Mouse (Mus musculus) liver, embryonic 14.5 days (tissue): Measurements from ENCODE around the gene Olfr325. TPM values are rescaled to one million over a fixed set of nuclear protein-coding genes. Genes with fewer than 3 reads are reported as not detected.

Experiments
- ATAC-seq: fragments of 200-750 bp; cut with Nextera tagmentation; 2 replicates; pipeline ENCODE4 v1.8.0; 2017; ENCODE audit warnings: moderate number of reproducible peaks, mild to moderate bottlenecking, moderate library complexity; ENCODE audit not compliant: insufficient read depth
- DNase-seq, 3 experiments: peaks; one replicate each; pipeline ENCODE4 v3.0.0-alpha.2; 2012 to 2013; ENCODE audit warnings: low read depth in 3 of 3, low spot score in 3 of 3
- H3K27ac ChIP-seq: fragments of 300-500 bp; sonication (generic); 2 replicates; pipeline ENCODE4 v1.5.1; 2014; ENCODE audit warnings: moderate library complexity, mild to moderate bottlenecking, control low read depth, inconsistent platforms
- H3K27me3 ChIP-seq: fragments of 300-500 bp; sonication (generic); 2 replicates; pipeline ENCODE4 v1.6.1; 2014; ENCODE audit warnings: mild to moderate bottlenecking, low read length, moderate library complexity; ENCODE audit not compliant: control insufficient read depth, insufficient read depth
- H3K36me3 ChIP-seq: fragments of 300-500 bp; sonication (generic); replicated peaks from 2 replicates; pipeline ENCODE4 v1.6.1; 2014; ENCODE audit warnings: low read depth; ENCODE audit not compliant: control insufficient read depth, insufficient read depth
- H3K4me1 ChIP-seq, 2 experiments: fragments of 200-500 bp in 1 of 2; fragments of 300-500 bp in 1 of 2; sonication (generic) in 1 of 2; replicated peaks; 2 replicates each; pipeline ENCODE4 v1.6.1; 2012 to 2014; ENCODE audit warnings: antibody characterized with exemption in 1 of 2, inconsistent platforms in 1 of 2, low read length in 1 of 2; ENCODE audit not compliant: control insufficient read depth in 2 of 2, insufficient read depth in 2 of 2
- H3K4me2 ChIP-seq: fragments of 300-500 bp; sonication (generic); 2 replicates; pipeline ENCODE4 v1.6.1; 2014; ENCODE audit warnings: low read depth, mild to moderate bottlenecking, control low read depth, moderate library complexity
- H3K4me3 ChIP-seq, 2 experiments: fragments of 200-500 bp in 1 of 2; fragments of 300-500 bp in 1 of 2; sonication (generic) in 1 of 2; 2 replicates each; pipeline ENCODE4 v1.5.1; 2012 to 2014; ENCODE audit warnings: low read depth in 2 of 2, low read length in 2 of 2, mild to moderate bottlenecking in 2 of 2, control low read depth in 1 of 2, inconsistent platforms in 1 of 2, moderate library complexity in 1 of 2; ENCODE audit not compliant: insufficient read depth in 1 of 2
- H3K9ac ChIP-seq: fragments of 300-500 bp; sonication (generic); replicated peaks from 2 replicates; pipeline ENCODE4 v1.6.1; 2014; ENCODE audit warnings: mild to moderate bottlenecking, control low read depth, moderate library complexity
- H3K9me3 ChIP-seq: fragments of 300-500 bp; sonication (generic); 2 replicates; pipeline ENCODE4 v1.6.1; 2016; ENCODE audit warnings: low read length, mixed read lengths; ENCODE audit not compliant: control insufficient read depth
- CTCF ChIP-seq: IDR thresholded peaks from 2 replicates; pipeline ENCODE4 v1.5.1; 2016; ENCODE audit warnings: antibody characterized with exemption, low read depth, control low read depth
- EP300 ChIP-seq: IDR thresholded peaks from 2 replicates; pipeline ENCODE4 v1.6.1; 2016; ENCODE audit warnings: antibody characterized with exemption, low read depth
- WGBS: fragments of 180-500 bp; shearing (Covaris S2); extraction: QIAGEN DNeasy Blood & Tissue Kit; methylation state at CpG from one replicate; pipeline ENCODE4 v1.1.7; 2014; ENCODE audit not compliant: insufficient replicate concordance; 5-methylcytosine and 5-hydroxymethylcytosine counted together
- polyA plus RNA-seq, 2 experiments: library from polyadenylated mRNA; depleted of rRNA in 1 of 2; stranded (reverse) in 1 of 2; unstranded in 1 of 2; fragments of >200 nt; fragmentation: Nextera tagmentation in 1 of 2; extraction: Ambion mirVana in 1 of 2; gene quantifications; 2 replicates each; pipeline versions ENCODE4 v1.2.1 to v1.2.3; 2012 to 2014

Olfr325 gene
- polyA plus RNA-seq, 2 experiments, result not detected

- DNase-seq (no peak), ATAC-seq (no peak)
- 45% methylated on average over 4 of the region's 4 CpGs for WGBS
- Histone ChIP-seq H3K4me2 (no peak overlapping the region), H3K4me1 (no peaks in the 10 kb centered on the region), H3K27ac (no peak overlapping the region), H3K27me3 (no peaks in the 10 kb centered on the region), H3K9ac (no peak overlapping the region), H3K36me3 (no peaks in the 10 kb centered on the region), H3K4me3 (no peak overlapping the region), H3K9me3 (no peaks in the 10 kb centered on the region)
- TF ChIP-seq EP300 (no peak), CTCF (no peak)
These were observed 48.6 kb downstream of the Olfr325 start for GRCm38 (mm10) chr11:58626146-58626545.

GRCm38 (mm10) chr11:58630401-58630800 lies 52.9 kb downstream of the Olfr325 start, which contains the start of gene Olfr323:
TSS of gene Olfr323 (minus strand) at chr11:58630501.
- Histone ChIP-seq H3K27me3 (no peaks in the 10 kb centered on the region), H3K9ac (no peak within 1 kb of the TSS), H3K36me3 (no peaks in the 10 kb centered on the region), H3K4me3 (no peak within 1 kb of the TSS), H3K9me3 (no peaks in the 10 kb centered on the region), H3K27ac (no peak within 1 kb of the TSS), H3K4me1 (no peaks in the 10 kb centered on the region), H3K4me2 (no peak within 1 kb of the TSS)
- ATAC-seq (no peak), DNase-seq (no peak)
- no peak for TF ChIP-seq EP300
- TF ChIP-seq CTCF, result no peak
- WGBS, result 56% methylated on average over 5 of the region's 5 CpGs

Other genes with a start within 250 kb of the Olfr325 start
- 20.3 and 22.2 TPM in 2 replicates for gene Zfp672, start 247.4 kb upstream of the Olfr325 start, polyA plus RNA-seq (2012; rRNA removed)
- gene Zfp672, start 247.4 kb upstream of the Olfr325 start, polyA plus RNA-seq (2014; fragmentation: Nextera tagmentation; extraction: Ambion mirVana), result 39.1 and 48.6 TPM in 2 replicates
- gene Sh3bp5l, start 247.0 kb upstream of the Olfr325 start, polyA plus RNA-seq (2012; rRNA removed), result 9.0 and 9.1 TPM in 2 replicates
- gene Sh3bp5l, start 247.0 kb upstream of the Olfr325 start, polyA plus RNA-seq (2014; fragmentation: Nextera tagmentation; extraction: Ambion mirVana), result 9.1 and 12.4 TPM in 2 replicates
- gene Lypd8, start 198.7 kb upstream of the Olfr325 start, polyA plus RNA-seq (2012; rRNA removed), result 0.09 and 0.17 TPM in 2 replicates
- gene Lypd8, start 198.7 kb upstream of the Olfr325 start, polyA plus RNA-seq (2014; fragmentation: Nextera tagmentation; extraction: Ambion mirVana), result not detected in 2 replicates
- gene 1810065E05Rik, start 156.6 kb upstream of the Olfr325 start, polyA plus RNA-seq (2012; rRNA removed), result not detected in 2 replicates
- gene 1810065E05Rik, start 156.6 kb upstream of the Olfr325 start, polyA plus RNA-seq (2014; fragmentation: Nextera tagmentation; extraction: Ambion mirVana), result not detected in 2 replicates
- not detected in 2 replicates for gene Gm12253, start 145.2 kb upstream of the Olfr325 start, polyA plus RNA-seq (2012; rRNA removed)
- gene Gm12253, start 145.2 kb upstream of the Olfr325 start, polyA plus RNA-seq (2014; fragmentation: Nextera tagmentation; extraction: Ambion mirVana), result not detected in 2 replicates
- not detected in 2 replicates for gene Lypd9, start 124.8 kb upstream of the Olfr325 start, polyA plus RNA-seq (2012; rRNA removed)
- not detected in 2 replicates for gene Lypd9, start 124.8 kb upstream of the Olfr325 start, polyA plus RNA-seq (2014; fragmentation: Nextera tagmentation; extraction: Ambion mirVana)
- not detected in 2 replicates for gene Olfr30, start 115.5 kb upstream of the Olfr325 start, polyA plus RNA-seq (2012; rRNA removed)
- gene Olfr30, start 115.5 kb upstream of the Olfr325 start, polyA plus RNA-seq (2014; fragmentation: Nextera tagmentation; extraction: Ambion mirVana), result not detected in 2 replicates
- gene Olfr332, start 85.2 kb upstream of the Olfr325 start, polyA plus RNA-seq (2012; rRNA removed), result not detected in 2 replicates
- not detected in 2 replicates for gene Olfr332, start 85.2 kb upstream of the Olfr325 start, polyA plus RNA-seq (2014; fragmentation: Nextera tagmentation; extraction: Ambion mirVana)
- gene Olfr331, start 75.2 kb upstream of the Olfr325 start, polyA plus RNA-seq (2012; rRNA removed), result not detected in 2 replicates
- not detected in 2 replicates for gene Olfr331, start 75.2 kb upstream of the Olfr325 start, polyA plus RNA-seq (2014; fragmentation: Nextera tagmentation; extraction: Ambion mirVana)
- gene Olfr330, start 42.9 kb upstream of the Olfr325 start, polyA plus RNA-seq (2012; rRNA removed), result not detected in 2 replicates
- gene Olfr330, start 42.9 kb upstream of the Olfr325 start, polyA plus RNA-seq (2014; fragmentation: Nextera tagmentation; extraction: Ambion mirVana), result not detected in 2 replicates
- not detected in 2 replicates for gene Olfr329-ps, start 31.3 kb upstream of the Olfr325 start, polyA plus RNA-seq (2012; rRNA removed)
- not detected in 2 replicates for gene Olfr329-ps, start 31.3 kb upstream of the Olfr325 start, polyA plus RNA-seq (2014; fragmentation: Nextera tagmentation; extraction: Ambion mirVana)
- gene Olfr328, start 22.1 kb upstream of the Olfr325 start, polyA plus RNA-seq (2012; rRNA removed), result 0.02 TPM in 1 of 2 replicates, not detected in the other
- not detected in 2 replicates for gene Olfr328, start 22.1 kb upstream of the Olfr325 start, polyA plus RNA-seq (2014; fragmentation: Nextera tagmentation; extraction: Ambion mirVana)
- gene Olfr224, start 7.2 kb upstream of the Olfr325 start, polyA plus RNA-seq (2012; rRNA removed), result not detected in 2 replicates
- gene Olfr224, start 7.2 kb upstream of the Olfr325 start, polyA plus RNA-seq (2014; fragmentation: Nextera tagmentation; extraction: Ambion mirVana), result not detected in 2 replicates
- gene Olfr324, start 17.4 kb downstream of the Olfr325 start, polyA plus RNA-seq (2012; rRNA removed), result not detected in 2 replicates
- not detected in 2 replicates for gene Olfr324, start 17.4 kb downstream of the Olfr325 start, polyA plus RNA-seq (2014; fragmentation: Nextera tagmentation; extraction: Ambion mirVana)
- not detected in 2 replicates for gene 2210407C18Rik, start 38.3 kb downstream of the Olfr325 start, polyA plus RNA-seq (2012; rRNA removed)
- not detected in 2 replicates for gene 2210407C18Rik, start 38.3 kb downstream of the Olfr325 start, polyA plus RNA-seq (2014; fragmentation: Nextera tagmentation; extraction: Ambion mirVana)
- not detected in 2 replicates for gene Olfr323, start 52.8 kb downstream of the Olfr325 start, polyA plus RNA-seq (2012; rRNA removed)
- gene Olfr323, start 52.8 kb downstream of the Olfr325 start, polyA plus RNA-seq (2014; fragmentation: Nextera tagmentation; extraction: Ambion mirVana), result not detected in 2 replicates
- 9.1 and 10.5 TPM in 2 replicates for gene Trim58, start 62.7 kb downstream of the Olfr325 start, polyA plus RNA-seq (2012; rRNA removed)
- 10.5 and 11.8 TPM in 2 replicates for gene Trim58, start 62.7 kb downstream of the Olfr325 start, polyA plus RNA-seq (2014; fragmentation: Nextera tagmentation; extraction: Ambion mirVana)
- 0.03 and 0.07 TPM in 2 replicates for gene Olfr322, start 81.1 kb downstream of the Olfr325 start, polyA plus RNA-seq (2012; rRNA removed)
- 0.14 TPM in 1 of 2 replicates, not detected in the other for gene Olfr322, start 81.1 kb downstream of the Olfr325 start, polyA plus RNA-seq (2014; fragmentation: Nextera tagmentation; extraction: Ambion mirVana)
- gene Olfr320, start 103.4 kb downstream of the Olfr325 start, polyA plus RNA-seq (2012; rRNA removed), result not detected in 2 replicates
- gene Olfr320, start 103.4 kb downstream of the Olfr325 start, polyA plus RNA-seq (2014; fragmentation: Nextera tagmentation; extraction: Ambion mirVana), result not detected in 2 replicates
- gene Olfr319, start 121.4 kb downstream of the Olfr325 start, polyA plus RNA-seq (2012; rRNA removed), result not detected in 2 replicates
- not detected in 2 replicates for gene Olfr319, start 121.4 kb downstream of the Olfr325 start, polyA plus RNA-seq (2014; fragmentation: Nextera tagmentation; extraction: Ambion mirVana)
- not detected in 2 replicates for gene Olfr318, start 146.3 kb downstream of the Olfr325 start, polyA plus RNA-seq (2012; rRNA removed)
- not detected in 2 replicates for gene Olfr318, start 146.3 kb downstream of the Olfr325 start, polyA plus RNA-seq (2014; fragmentation: Nextera tagmentation; extraction: Ambion mirVana)
- not detected in 2 replicates for gene Olfr317, start 161.5 kb downstream of the Olfr325 start, polyA plus RNA-seq (2012; rRNA removed)
- not detected in 2 replicates for gene Olfr317, start 161.5 kb downstream of the Olfr325 start, polyA plus RNA-seq (2014; fragmentation: Nextera tagmentation; extraction: Ambion mirVana)
- gene Olfr316, start 175.0 kb downstream of the Olfr325 start, polyA plus RNA-seq (2012; rRNA removed), result not detected in 2 replicates
- gene Olfr316, start 175.0 kb downstream of the Olfr325 start, polyA plus RNA-seq (2014; fragmentation: Nextera tagmentation; extraction: Ambion mirVana), result not detected in 2 replicates
- not detected in 2 replicates for gene Olfr315, start 195.5 kb downstream of the Olfr325 start, polyA plus RNA-seq (2012; rRNA removed)
- gene Olfr315, start 195.5 kb downstream of the Olfr325 start, polyA plus RNA-seq (2014; fragmentation: Nextera tagmentation; extraction: Ambion mirVana), result not detected in 2 replicates
- not detected in 2 replicates for gene Olfr314, start 205.2 kb downstream of the Olfr325 start, polyA plus RNA-seq (2012; rRNA removed)
- gene Olfr314, start 205.2 kb downstream of the Olfr325 start, polyA plus RNA-seq (2014; fragmentation: Nextera tagmentation; extraction: Ambion mirVana), result not detected in 2 replicates
- not detected in 2 replicates for gene Fam183b, start 224.2 kb downstream of the Olfr325 start, polyA plus RNA-seq (2012; rRNA removed)
- gene Fam183b, start 224.2 kb downstream of the Olfr325 start, polyA plus RNA-seq (2014; fragmentation: Nextera tagmentation; extraction: Ambion mirVana), result not detected in 2 replicates
- gene Olfr313, start 237.3 kb downstream of the Olfr325 start, polyA plus RNA-seq (2012; rRNA removed), result not detected in 2 replicates
- not detected in 2 replicates for gene Olfr313, start 237.3 kb downstream of the Olfr325 start, polyA plus RNA-seq (2014; fragmentation: Nextera tagmentation; extraction: Ambion mirVana)